Mouse (Mus musculus): ENCODE measurements around the gene Fblim1. TPM values are rescaled to one million over a fixed set of nuclear protein-coding genes. Genes with fewer than 3 reads are reported as not detected.

The Fblim1 gene
- polyA plus RNA-seq, 1 experiment from 2014 or later = 52.8 TPM

- H3K27me3 ChIP-seq (replicated peaks; ENCODE audit: control insufficient read depth, insufficient read depth, low read length) = no peaks in the 10 kb centered on the region
- H3K4me2 ChIP-seq (replicated peaks; ENCODE audit: low read depth) = no peak overlapping the region
- 20% methylated on average over 2 of the region's 2 CpGs for WGBS
- H3K36me3 ChIP-seq (ENCODE audit: control insufficient read depth, insufficient read depth) = no peaks in the 10 kb centered on the region
- peak; percentile 57; the same call in 1 of the 2 replicates for ATAC-seq
- no peaks in the 10 kb centered on the region for H3K9me3 ChIP-seq (ENCODE audit: control insufficient read depth)
- TF ChIP-seq CTCF (IDR thresholded peaks at IDR 0.05; ENCODE audit: low read depth) = no peak
- H3K27ac ChIP-seq (ENCODE audit: low read depth, low read length) = no peak overlapping the region
- H3K9ac ChIP-seq (ENCODE audit: low read depth, low read length) = no peak overlapping the region
- no peak overlapping the region for H3K4me3 ChIP-seq (ENCODE audit: low read depth, low read length)
- no peaks in the 10 kb centered on the region for H3K4me1 ChIP-seq (replicated peaks; ENCODE audit: control insufficient read depth, insufficient read depth, low read length)
These were observed 53.4 kb downstream of the Fblim1 start for GRCm38 (mm10) chr4:141552484-141552883.

GRCm38 (mm10) chr4:141547299-141547698 is 58.6 kb downstream of the Fblim1 start:
- Histone ChIP-seq H3K4me1 (replicated peaks; ENCODE audit: control insufficient read depth, insufficient read depth, low read length) (no peaks in the 10 kb centered on the region), H3K4me3 (ENCODE audit: low read depth, low read length) (peak overlapping the region; percentile 78), H3K27me3 (replicated peaks; ENCODE audit: control insufficient read depth, insufficient read depth, low read length) (no peaks in the 10 kb centered on the region), H3K4me2 (replicated peaks; ENCODE audit: low read depth) (peak overlapping the region; percentile 97), H3K9me3 (ENCODE audit: control insufficient read depth) (no peaks in the 10 kb centered on the region), H3K27ac (ENCODE audit: low read depth, low read length) (peak overlapping the region; percentile 99; the same call in 1 of the 2 replicates), H3K36me3 (ENCODE audit: control insufficient read depth, insufficient read depth) (no peaks in the 10 kb centered on the region), H3K9ac (ENCODE audit: low read depth, low read length) (peak overlapping the region; percentile 97; the same call in 1 of the 2 replicates)
- WGBS = 12% methylated on average over 9 of the region's 9 CpGs
- no peak for TF ChIP-seq CTCF (IDR thresholded peaks at IDR 0.05; ENCODE audit: low read depth)
- no peak for ATAC-seq

GRCm38 (mm10) chr4:141546334-141547200 is 59.3 kb downstream of the Fblim1 start:
- Histone ChIP-seq H3K27ac (ENCODE audit: low read depth, low read length) (peak overlapping the region; percentile 99), H3K36me3 (ENCODE audit: control insufficient read depth, insufficient read depth) (no peaks in the 10 kb centered on the region), H3K4me1 (replicated peaks; ENCODE audit: control insufficient read depth, insufficient read depth, low read length) (no peaks in the 10 kb centered on the region), H3K4me3 (ENCODE audit: low read depth, low read length) (peak overlapping the region; percentile 78), H3K4me2 (replicated peaks; ENCODE audit: low read depth) (peak overlapping the region; percentile 97), H3K27me3 (replicated peaks; ENCODE audit: control insufficient read depth, insufficient read depth, low read length) (no peaks in the 10 kb centered on the region), H3K9ac (ENCODE audit: low read depth, low read length) (peak overlapping the region; percentile 97), H3K9me3 (ENCODE audit: control insufficient read depth) (no peaks in the 10 kb centered on the region)
- ATAC-seq = peak; percentile 73
- under 1% methylated on average over 91 of the region's 98 CpGs for WGBS
- TF ChIP-seq CTCF (IDR thresholded peaks at IDR 0.05; ENCODE audit: low read depth) = no peak

- Histone ChIP-seq H3K27me3 (replicated peaks; ENCODE audit: control insufficient read depth, insufficient read depth, low read length) (no peaks in the 10 kb centered on the region), H3K4me1 (replicated peaks; ENCODE audit: control insufficient read depth, insufficient read depth, low read length) (no peaks in the 10 kb centered on the region), H3K36me3 (ENCODE audit: control insufficient read depth, insufficient read depth) (no peaks in the 10 kb centered on the region), H3K4me2 (replicated peaks; ENCODE audit: low read depth) (peak overlapping the region; percentile 97), H3K9ac (ENCODE audit: low read depth, low read length) (peak overlapping the region; percentile 97), H3K27ac (ENCODE audit: low read depth, low read length) (peak overlapping the region; percentile 99), H3K4me3 (ENCODE audit: low read depth, low read length) (peak overlapping the region; percentile 78), H3K9me3 (ENCODE audit: control insufficient read depth) (no peaks in the 10 kb centered on the region)
- no peak for TF ChIP-seq CTCF (IDR thresholded peaks at IDR 0.05; ENCODE audit: low read depth)
- ATAC-seq = peak; percentile 83
- WGBS = under 1% methylated on average over 51 of the region's 56 CpGs
These were observed 60.1 kb downstream of the Fblim1 start for GRCm38 (mm10) chr4:141545743-141546333.

- no peaks in the 10 kb centered on the region for H3K36me3 ChIP-seq (ENCODE audit: control insufficient read depth, insufficient read depth)
- peak overlapping the region; percentile 99 for H3K27ac ChIP-seq (ENCODE audit: low read depth, low read length)
- no peaks in the 10 kb centered on the region for H3K4me1 ChIP-seq (replicated peaks; ENCODE audit: control insufficient read depth, insufficient read depth, low read length)
- under 1% methylated on average over 45 of the region's 45 CpGs for WGBS
- H3K4me2 ChIP-seq (replicated peaks; ENCODE audit: low read depth) = peak overlapping the region; percentile 97
- peak overlapping the region; percentile 78 for H3K4me3 ChIP-seq (ENCODE audit: low read depth, low read length)
- H3K9me3 ChIP-seq (ENCODE audit: control insufficient read depth) = no peaks in the 10 kb centered on the region
- peak overlapping the region; percentile 97 for H3K9ac ChIP-seq (ENCODE audit: low read depth, low read length)
- ATAC-seq = peak; percentile 47
- no peak for TF ChIP-seq CTCF (IDR thresholded peaks at IDR 0.05; ENCODE audit: low read depth)
- no peaks in the 10 kb centered on the region for H3K27me3 ChIP-seq (replicated peaks; ENCODE audit: control insufficient read depth, insufficient read depth, low read length)
These were observed 60.7 kb downstream of the Fblim1 start for GRCm38 (mm10) chr4:141545071-141545742.

- H3K4me3 ChIP-seq (ENCODE audit: low read depth, low read length) = peak overlapping the region; percentile 78
- H3K4me2 ChIP-seq (replicated peaks; ENCODE audit: low read depth) = peak overlapping the region; percentile 97
- H3K27ac ChIP-seq (ENCODE audit: low read depth, low read length) = peak overlapping the region; percentile 99
- no peaks in the 10 kb centered on the region for H3K4me1 ChIP-seq (replicated peaks; ENCODE audit: control insufficient read depth, insufficient read depth, low read length)
- TF ChIP-seq CTCF (IDR thresholded peaks at IDR 0.05; ENCODE audit: low read depth) = no peak
- no peak overlapping the region for H3K9ac ChIP-seq (ENCODE audit: low read depth, low read length)
- WGBS = 38% methylated on average over 2 of the region's 2 CpGs
- no peaks in the 10 kb centered on the region for H3K9me3 ChIP-seq (ENCODE audit: control insufficient read depth)
- H3K36me3 ChIP-seq (ENCODE audit: control insufficient read depth, insufficient read depth) = no peaks in the 10 kb centered on the region
- ATAC-seq = no peak
- H3K27me3 ChIP-seq (replicated peaks; ENCODE audit: control insufficient read depth, insufficient read depth, low read length) = no peaks in the 10 kb centered on the region
These were observed 61.4 kb downstream of the Fblim1 start for GRCm38 (mm10) chr4:141544536-141544935.
